Mouse (Mus musculus) 416B (cell line): ENCODE data around the gene Slc1a3.

ENCODE experiments used
- DNase-seq: peaks from one replicate; pipeline ENCODE4 v3.0.0; 2011; ENCODE audit warnings: low read depth

Slc1a3 gene

GRCm38 (mm10) chr15:8658086-8658980 is 52.2 kb downstream of the Slc1a3 start:
- no peak for DNase-seq

- DNase-seq: no peak
Measured at GRCm38 (mm10) chr15:8655251-8655650, 55.3 kb downstream of the Slc1a3 start.

- DNase-seq: no peak
Measured at GRCm38 (mm10) chr15:8652637-8653036, 57.9 kb downstream of the Slc1a3 start.

- no peak for DNase-seq
Measured at GRCm38 (mm10) chr15:8643997-8644692, 66.4 kb downstream of the Slc1a3 start.

GRCm38 (mm10) chr15:8639856-8640255 is 70.7 kb downstream of the Slc1a3 start:
- DNase-seq: no peak

- no peak for DNase-seq
Measured at GRCm38 (mm10) chr15:8638568-8639325, 71.8 kb downstream of the Slc1a3 start.

- no peak for DNase-seq
Measured at GRCm38 (mm10) chr15:8637283-8637682, 73.3 kb downstream of the Slc1a3 start.

GRCm38 (mm10) chr15:8635974-8636373 is 74.6 kb downstream of the Slc1a3 start:
- DNase-seq: no peak

- peak; percentile 56 for DNase-seq
Measured at GRCm38 (mm10) chr15:8634807-8635206, 75.8 kb downstream of the Slc1a3 start.

GRCm38 (mm10) chr15:8634355-8634754 is 76.2 kb downstream of the Slc1a3 start:
- no peak for DNase-seq

- DNase-seq: peak; percentile 79
Measured at GRCm38 (mm10) chr15:8633375-8633774, 77.2 kb downstream of the Slc1a3 start.

GRCm38 (mm10) chr15:8632361-8632760 is 78.2 kb downstream of the Slc1a3 start:
- no peak for DNase-seq

GRCm38 (mm10) chr15:8629317-8629831 is 81.2 kb downstream of the Slc1a3 start:
- peak; percentile 29 for DNase-seq

GRCm38 (mm10) chr15:8628150-8628549 is 82.4 kb downstream of the Slc1a3 start:
- no peak for DNase-seq

GRCm38 (mm10) chr15:8627097-8627537 is 83.4 kb downstream of the Slc1a3 start:
- peak; percentile 86 for DNase-seq

GRCm38 (mm10) chr15:8625370-8625769 is 85.2 kb downstream of the Slc1a3 start:
- DNase-seq: peak; percentile 93

- DNase-seq: peak; percentile 36
Measured at GRCm38 (mm10) chr15:8623879-8624278, 86.7 kb downstream of the Slc1a3 start.

GRCm38 (mm10) chr15:8619479-8620026 is 91.0 kb downstream of the Slc1a3 start:
- DNase-seq: no peak

GRCm38 (mm10) chr15:8616290-8616689 is 94.3 kb downstream of the Slc1a3 start:
- DNase-seq: no peak

- DNase-seq: no peak
Measured at GRCm38 (mm10) chr15:8615511-8616224, 94.9 kb downstream of the Slc1a3 start.

GRCm38 (mm10) chr15:8614701-8615100 is 95.9 kb downstream of the Slc1a3 start:
- no peak for DNase-seq
